12 mouse cellular contexts compared by ENCODE assay signal in the genomic region with DNA sequence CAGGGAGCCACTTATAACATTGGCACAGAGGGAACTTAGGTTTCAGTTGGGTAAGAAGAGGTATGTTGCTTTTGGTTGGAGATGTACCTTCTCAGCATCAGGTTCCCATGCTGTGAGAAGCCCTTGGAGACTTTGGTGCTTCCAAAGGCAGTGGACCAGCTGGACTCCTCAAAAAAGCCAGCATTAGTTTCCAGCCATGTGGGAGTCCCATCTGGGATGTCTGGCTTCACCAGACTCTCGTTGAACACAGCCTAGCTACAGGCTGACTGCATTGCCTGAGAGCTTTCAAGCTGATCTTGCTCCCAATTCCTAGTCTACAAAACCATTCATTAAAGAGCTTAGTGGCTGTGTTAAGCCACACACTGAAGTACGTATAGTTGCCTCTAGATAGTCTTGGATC.
DNase-seq lines count a peak whose midpoint lies in the region.
"Had no signal": no experiment of that assay in that cellular context is flagged by ENCODE, and none has a peak within 500 bp of the region (broad histone marks: within the 10 kb centered on the region; RNA-seq: fewer than 3 reads in every experiment).

No protein-coding gene starts in this region.

- DNase-seq in cerebellum, postnatal 10 days, result peak; percentile 11 to 12
- DNase-seq in cerebellum, adult 11 months, result no peak
- DNase-seq in CD4-positive helper T cell, adult 2 months (ENCODE audit: low read depth, low spot score), result peak; percentile 3
- DNase-seq in layer of hippocampus, adult 9-10 months (ENCODE audit: low spot score), result peak; percentile 71
- peak; percentile 42 for DNase-seq in right cerebral cortex, adult 18-20 months
- no peak for DNase-seq in heart, postnatal 25 days (ENCODE audit: low spot score)
- no peak for DNase-seq in kidney, postnatal 36 days
- no peak for DNase-seq in urinary bladder, postnatal 10 days (ENCODE audit: low spot score)
- DNase-seq: adrenal gland, adult 2 months; cerebellum, adult 18-20 months; gastrocnemius, postnatal 10 days; lung, postnatal 14 days had no signal

- intact Hi-C loops in heart, postnatal 25 days (cut with DNase I), result no loop called here

Comparison
In these comparisons a context has a peak if more than half of its experiments do, and no peak if none do; other contexts are left out.
1. DNase-seq: peak in cerebellum, postnatal 10 days (2 of 2), CD4-positive helper T cell, adult 2 months (single experiment), layer of hippocampus, adult 9-10 months (single experiment) and right cerebral cortex, adult 18-20 months (single experiment); none in cerebellum, adult 11 months (single experiment), heart, postnatal 25 days (single experiment), kidney, postnatal 36 days (0 of 2) and urinary bladder, postnatal 10 days (single experiment).